Mouse (Mus musculus): ENCODE results near the gene Dact3. TPM values are rescaled to one million over a fixed set of nuclear protein-coding genes. Genes with fewer than 3 reads are reported as not detected.

The Dact3 gene
- total and polyA plus RNA-seq, 3 experiments = 0.31 to 2.1 TPM; not detected in 1

GRCm38 (mm10) chr7:16917447-16917846, 42.3 kb downstream of the Dact3 start:
- TF ChIP-seq NRF1 (IDR thresholded peaks at IDR 0.05; ENCODE audit: insufficient read depth, low read depth, low read length, poor library complexity, severe bottlenecking) (no peak), POLR2AphosphoS5 (IDR thresholded peaks at IDR 0.05; ENCODE audit: borderline replicate concordance, low read depth, low read length) (no peak), ZMIZ1 (IDR thresholded peaks at IDR 0.05; ENCODE audit: low read depth, low read length) (no peak), MYC (IDR thresholded peaks at IDR 0.05; ENCODE audit: low read depth, low read length) (no peak), KAT2A (conservative IDR thresholded peaks at IDR 0.05; ENCODE audit: low read depth, low read length) (no peak), ZNF384 (IDR thresholded peaks at IDR 0.05; ENCODE audit: low read depth, low read length) (no peak), TCF12 (IDR thresholded peaks at IDR 0.05; ENCODE audit: low read depth, low read length) (no peak)
- Histone ChIP-seq H3K9me3 (replicated peaks; ENCODE audit: insufficient read depth, low read length) (no peaks in the 10 kb centered on the region), H3K79me2 (ENCODE audit: control insufficient read depth, insufficient read depth, low read length, poor library complexity) (peaks cover 30% of the 10 kb centered on the region), H3K4me3 (ENCODE audit: control insufficient read depth in 1 of 2, insufficient read depth in 1 of 2, low read depth in 2 of 2, low read length in 2 of 2) (no peak overlapping the region), H3K36me3 (ENCODE audit: control insufficient read depth in 1 of 2, insufficient read depth in 2 of 2, low read length in 2 of 2) (peaks cover 0 to 10% of the 10 kb centered on the region in 2 experiments; a peak in 2 of 4 replicates), H3K27me3 (ENCODE audit: control insufficient read depth in 1 of 2, insufficient read depth in 2 of 2, low read length in 2 of 2) (no peaks in the 10 kb centered on the region), H3K9ac (ENCODE audit: control insufficient read depth, low read depth, low read length, poor library complexity, severe bottlenecking) (no peak overlapping the region), H3K27ac (ENCODE audit: control insufficient read depth, low read depth, low read length) (no peak overlapping the region), H3K4me1 (ENCODE audit: control insufficient read depth in 1 of 2, insufficient read depth in 2 of 2, low read length in 2 of 2) (peaks cover 0 to 17% of the 10 kb centered on the region in 2 experiments; a peak in 3 of 4 replicates)
- DNase-seq (ENCODE audit: low read depth, low spot score) = no peak

DNA sequence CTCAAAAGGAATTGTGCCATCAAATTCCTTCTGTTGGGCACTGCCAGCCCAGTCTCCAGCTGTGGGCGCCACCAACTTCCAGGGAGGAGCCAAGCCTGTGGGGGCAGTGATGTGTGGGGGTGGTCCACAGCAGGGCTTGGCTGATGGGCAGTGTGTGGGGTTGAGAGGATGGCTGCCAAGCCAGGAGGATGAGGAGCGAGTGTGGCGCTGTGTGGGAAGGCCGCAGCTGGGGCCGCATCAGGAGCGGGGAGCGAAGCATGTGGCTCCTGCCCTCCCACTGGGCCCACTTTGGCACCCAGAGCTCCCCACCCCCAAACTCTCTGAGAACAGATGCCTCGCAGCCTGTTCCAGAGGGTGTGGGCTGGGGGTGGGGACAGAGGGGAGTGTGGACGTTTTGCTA, 42.9 kb downstream of the Dact3 start:
- no peak for DNase-seq (ENCODE audit: low read depth, low spot score)
- Histone ChIP-seq H3K4me3 (ENCODE audit: control insufficient read depth in 1 of 2, insufficient read depth in 1 of 2, low read depth in 2 of 2, low read length in 2 of 2) (no peak overlapping the region), H3K27me3 (ENCODE audit: control insufficient read depth in 1 of 2, insufficient read depth in 2 of 2, low read length in 2 of 2) (no peaks in the 10 kb centered on the region), H3K4me1 (ENCODE audit: control insufficient read depth in 1 of 2, insufficient read depth in 2 of 2, low read length in 2 of 2) (peaks cover 0 to 19% of the 10 kb centered on the region in 2 experiments; a peak in 3 of 4 replicates), H3K9ac (ENCODE audit: control insufficient read depth, low read depth, low read length, poor library complexity, severe bottlenecking) (no peak overlapping the region), H3K9me3 (replicated peaks; ENCODE audit: insufficient read depth, low read length) (no peaks in the 10 kb centered on the region), H3K27ac (ENCODE audit: control insufficient read depth, low read depth, low read length) (no peak overlapping the region), H3K36me3 (ENCODE audit: control insufficient read depth in 1 of 2, insufficient read depth in 2 of 2, low read length in 2 of 2) (peaks cover 0 to 10% of the 10 kb centered on the region in 2 experiments; a peak in 2 of 4 replicates), H3K79me2 (ENCODE audit: control insufficient read depth, insufficient read depth, low read length, poor library complexity) (peaks cover 36% of the 10 kb centered on the region)
- TF ChIP-seq NELFE (IDR thresholded peaks at IDR 0.05; ENCODE audit: low read depth, low read length) = no peak
- TF ChIP-seq MXI1 (IDR thresholded peaks at IDR 0.05; ENCODE audit: low read depth, low read length) = no peak
- TF ChIP-seq RAD21 (IDR thresholded peaks at IDR 0.05; ENCODE audit: low read depth, low read length) = no peak
- no peak for TF ChIP-seq USF1 (IDR thresholded peaks at IDR 0.05; ENCODE audit: low read depth, low read length)
- no peak for TF ChIP-seq NRF1 (IDR thresholded peaks at IDR 0.05; ENCODE audit: insufficient read depth, low read depth, low read length, poor library complexity, severe bottlenecking)
- TF ChIP-seq JUND (IDR thresholded peaks at IDR 0.05; ENCODE audit: low read depth, low read length) = no peak
- TF ChIP-seq MAX (IDR thresholded peaks at IDR 0.05; ENCODE audit: low read length) = no peak
- no peak for TF ChIP-seq HCFC1 (IDR thresholded peaks at IDR 0.05; ENCODE audit: low read depth, low read length)

- H3K9ac ChIP-seq (ENCODE audit: control insufficient read depth, low read depth, low read length, poor library complexity, severe bottlenecking) = no peak overlapping the region
- H3K27me3 ChIP-seq (ENCODE audit: control insufficient read depth in 1 of 2, insufficient read depth in 2 of 2, low read length in 2 of 2) = no peaks in the 10 kb centered on the region
- H3K36me3 ChIP-seq (ENCODE audit: control insufficient read depth in 1 of 2, insufficient read depth in 2 of 2, low read length in 2 of 2) = peaks cover 0 to 10% of the 10 kb centered on the region in 2 experiments; a peak in 2 of 4 replicates
- TF ChIP-seq KAT2A (conservative IDR thresholded peaks at IDR 0.05; ENCODE audit: low read depth, low read length) (no peak), TAL1 (IDR thresholded peaks at IDR 0.05; ENCODE audit: low read length) (no peak), POLR2AphosphoS5 (IDR thresholded peaks at IDR 0.05; ENCODE audit: borderline replicate concordance, low read depth, low read length) (no peak), ELF1 (IDR thresholded peaks at IDR 0.05; ENCODE audit: low read depth, low read length) (no peak), USF1 (IDR thresholded peaks at IDR 0.05; ENCODE audit: low read depth, low read length) (no peak), E2F4 (IDR thresholded peaks at IDR 0.05; ENCODE audit: borderline replicate concordance, low read depth, low read length) (no peak), MAZ (IDR thresholded peaks at IDR 0.05; ENCODE audit: low read depth, low read length) (no peak), RAD21 (IDR thresholded peaks at IDR 0.05; ENCODE audit: low read depth, low read length) (no peak), JUND (IDR thresholded peaks at IDR 0.05; ENCODE audit: low read depth, low read length) (no peak), MXI1 (IDR thresholded peaks at IDR 0.05; ENCODE audit: low read depth, low read length) (no peak), CTCF (IDR thresholded peaks at IDR 0.05 in 2 of 3, conservative IDR thresholded peaks at IDR 0.05 in 1 of 3; ENCODE audit: control insufficient read depth in 1 of 3, insufficient read depth in 1 of 3, low read depth in 2 of 3, low read length in 3 of 3, poor library complexity in 1 of 3, severe bottlenecking in 1 of 3) (no peak), BHLHE40 (IDR thresholded peaks at IDR 0.05; ENCODE audit: borderline replicate concordance, low read depth, low read length) (no peak)
- peaks cover 0 to 15% of the 10 kb centered on the region in 2 experiments; a peak in 3 of 4 replicates for H3K4me1 ChIP-seq (ENCODE audit: control insufficient read depth in 1 of 2, insufficient read depth in 2 of 2, low read length in 2 of 2)
- H3K79me2 ChIP-seq (ENCODE audit: control insufficient read depth, insufficient read depth, low read length, poor library complexity) = peaks cover 42% of the 10 kb centered on the region
- H3K9me3 ChIP-seq (replicated peaks; ENCODE audit: insufficient read depth, low read length) = no peaks in the 10 kb centered on the region
- H3K27ac ChIP-seq (ENCODE audit: control insufficient read depth, low read depth, low read length) = no peak overlapping the region
- no peak overlapping the region for H3K4me3 ChIP-seq (ENCODE audit: control insufficient read depth in 1 of 2, insufficient read depth in 1 of 2, low read depth in 2 of 2, low read length in 2 of 2)
- DNase-seq (ENCODE audit: low read depth, low spot score) = no peak
These were observed 43.6 kb downstream of the Dact3 start for GRCm38 (mm10) chr7:16918670-16919069.

Measured in MEL (cell line).